Mouse (Mus musculus): ENCODE measurements around the gene Tecr. TPM values are rescaled to one million over a fixed set of nuclear protein-coding genes. Genes with fewer than 3 reads are reported as not detected.
"Not testable (repeated sequence)": the region's sequence is repeated elsewhere in the genome, so short reads cannot be mapped to it uniquely, and the experiment has no call there.

Tecr gene
- total and polyA plus RNA-seq, 2 experiments from 2014 or later: 857 to 1,117 TPM

GRCm38 (mm10) chr8:83608398-83608829 is 643 bp upstream of the Tecr start:
- DNase-seq (no peak), ATAC-seq (peak; percentile 80)
- H3K4me2 ChIP-seq (ENCODE audit: low read depth): peak overlapping the region; percentile 63
- peaks cover 7% of the 10 kb centered on the region for H3K4me1 ChIP-seq (ENCODE audit: insufficient read depth)
- H3K9me3 ChIP-seq (ENCODE audit: low read length): no peaks in the 10 kb centered on the region
- 3% methylated on average over 51 of the region's 51 CpGs for WGBS
- peak overlapping the region; percentile 68 for H3K9ac ChIP-seq
- H3K4me3 ChIP-seq (ENCODE audit: low read depth, low read length): peak overlapping the region; percentile 83
- peak; percentile 24; the same call in 1 of the 2 replicates for TF ChIP-seq CTCF (IDR thresholded peaks at IDR 0.05; ENCODE audit: low read depth)
- H3K27me3 ChIP-seq (ENCODE audit: insufficient read depth, low read length): no peaks in the 10 kb centered on the region
- peaks cover 37% of the 10 kb centered on the region for H3K36me3 ChIP-seq (ENCODE audit: insufficient read depth)
- peak overlapping the region; percentile 97 for H3K27ac ChIP-seq (ENCODE audit: low read depth, low read length)

- H3K4me3 ChIP-seq (ENCODE audit: low read depth, low read length): no peak overlapping the region
- no peaks in the 10 kb centered on the region for H3K36me3 ChIP-seq (ENCODE audit: insufficient read depth)
- TF ChIP-seq CTCF (IDR thresholded peaks at IDR 0.05; ENCODE audit: low read depth): no peak
- no peak overlapping the region for H3K9ac ChIP-seq
- no peaks in the 10 kb centered on the region for H3K4me1 ChIP-seq (ENCODE audit: insufficient read depth)
- 84% methylated on average over 2 of the region's 2 CpGs for WGBS
- no peak overlapping the region for H3K27ac ChIP-seq (ENCODE audit: low read depth, low read length)
- no peak overlapping the region for H3K4me2 ChIP-seq (ENCODE audit: low read depth)
- ATAC-seq (no peak), DNase-seq (no peak)
- no peaks in the 10 kb centered on the region for H3K9me3 ChIP-seq (ENCODE audit: low read length)
- no peaks in the 10 kb centered on the region for H3K27me3 ChIP-seq (ENCODE audit: insufficient read depth, low read length)
Measured at GRCm38 (mm10) chr8:83602650-83603029, 5.1 kb downstream of the Tecr start.

- H3K36me3 ChIP-seq (ENCODE audit: insufficient read depth): no peaks in the 10 kb centered on the region
- H3K4me1 ChIP-seq (ENCODE audit: insufficient read depth): no peaks in the 10 kb centered on the region
- H3K9me3 ChIP-seq (ENCODE audit: low read length): no peaks in the 10 kb centered on the region
- no peak overlapping the region for H3K9ac ChIP-seq
- DNase-seq: no peak
- H3K4me2 ChIP-seq (ENCODE audit: low read depth): no peak overlapping the region
- H3K4me3 ChIP-seq (ENCODE audit: low read depth, low read length): no peak overlapping the region
- H3K27me3 ChIP-seq (ENCODE audit: insufficient read depth, low read length): no peaks in the 10 kb centered on the region
- no peak for ATAC-seq
- no peak overlapping the region for H3K27ac ChIP-seq (ENCODE audit: low read depth, low read length)
- no peak for TF ChIP-seq CTCF (IDR thresholded peaks at IDR 0.05; ENCODE audit: low read depth)
Measured at GRCm38 (mm10) chr8:83599814-83600213, 8.0 kb downstream of the Tecr start.

GRCm38 (mm10) chr8:83598146-83598545 is 9.6 kb downstream of the Tecr start:
- no peak; the same call in 1 of the 2 replicates for TF ChIP-seq CTCF (IDR thresholded peaks at IDR 0.05; ENCODE audit: low read depth)
- no peak overlapping the region for H3K4me3 ChIP-seq (ENCODE audit: low read depth, low read length)
- ATAC-seq (no peak), DNase-seq (no peak)
- no peak overlapping the region for H3K9ac ChIP-seq
- H3K9me3 ChIP-seq (ENCODE audit: low read length): no peaks in the 10 kb centered on the region
- no peaks in the 10 kb centered on the region for H3K36me3 ChIP-seq (ENCODE audit: insufficient read depth)
- no peak overlapping the region for H3K27ac ChIP-seq (ENCODE audit: low read depth, low read length)
- WGBS: 6% methylated on average over 1 of the region's 1 CpGs
- 0 out of 2 replicates have a peak, but pooled peaks cover under 1% of the 10 kb centered on the region for H3K4me1 ChIP-seq (ENCODE audit: insufficient read depth)
- H3K4me2 ChIP-seq (ENCODE audit: low read depth): no peak overlapping the region
- H3K27me3 ChIP-seq (ENCODE audit: insufficient read depth, low read length): no peaks in the 10 kb centered on the region

GRCm38 (mm10) chr8:83596369-83596768 is 11.4 kb downstream of the Tecr start:
- 13% methylated on average over 3 of the region's 3 CpGs for WGBS

GRCm38 (mm10) chr8:83595050-83595345 is 12.8 kb downstream of the Tecr start:
- Histone ChIP-seq H3K4me1 (ENCODE audit: insufficient read depth) (peaks cover 14% of the 10 kb centered on the region), H3K27ac (ENCODE audit: low read depth, low read length) (peak overlapping the region; percentile 92), H3K4me3 (ENCODE audit: low read depth, low read length) (peak overlapping the region; percentile 63), H3K9ac (peak overlapping the region; percentile 71), H3K4me2 (ENCODE audit: low read depth) (peak overlapping the region; percentile 48)
- ATAC-seq; H3K27me3 ChIP-seq (ENCODE audit: insufficient read depth, low read length); H3K36me3 ChIP-seq (ENCODE audit: insufficient read depth); H3K9me3 ChIP-seq (ENCODE audit: low read length); DNase-seq: not testable (repeated sequence)
- 47% methylated on average over 3 of the region's 3 CpGs for WGBS
- TF ChIP-seq CTCF (IDR thresholded peaks at IDR 0.05; ENCODE audit: low read depth): peak; percentile 36; the same call in 1 of the 2 replicates

More at GRCm38 (mm10) chr8:83596369-83596768, 11.4 kb downstream of the Tecr start:
- Histone ChIP-seq H3K9ac (no peak overlapping the region), H3K4me1 (ENCODE audit: insufficient read depth) (peaks cover 11% of the 10 kb centered on the region), H3K27me3 (ENCODE audit: insufficient read depth, low read length) (no peaks in the 10 kb centered on the region), H3K4me3 (ENCODE audit: low read depth, low read length) (no peak overlapping the region), H3K27ac (ENCODE audit: low read depth, low read length) (no peak overlapping the region), H3K4me2 (ENCODE audit: low read depth) (no peak overlapping the region), H3K9me3 (ENCODE audit: low read length) (no peaks in the 10 kb centered on the region), H3K36me3 (ENCODE audit: insufficient read depth) (no peaks in the 10 kb centered on the region; the same call in 1 of the 2 replicates)
- DNase-seq (peak; percentile 30), ATAC-seq (no peak)
- TF ChIP-seq CTCF (IDR thresholded peaks at IDR 0.05; ENCODE audit: low read depth): peak; percentile 61

- Histone ChIP-seq H3K27ac (ENCODE audit: low read depth, low read length) (peak overlapping the region; percentile 92), H3K4me1 (ENCODE audit: insufficient read depth) (peaks cover 14% of the 10 kb centered on the region), H3K27me3 (ENCODE audit: insufficient read depth, low read length) (no peaks in the 10 kb centered on the region), H3K9ac (peak overlapping the region; percentile 71), H3K4me2 (ENCODE audit: low read depth) (peak overlapping the region; percentile 68), H3K4me3 (ENCODE audit: low read depth, low read length) (peak overlapping the region; percentile 63), H3K36me3 (ENCODE audit: insufficient read depth) (no peaks in the 10 kb centered on the region; the same call in 1 of the 2 replicates), H3K9me3 (ENCODE audit: low read length) (no peaks in the 10 kb centered on the region)
- DNase-seq (peak; percentile 99), ATAC-seq (peak; percentile 98)
- TF ChIP-seq CTCF (IDR thresholded peaks at IDR 0.05; ENCODE audit: low read depth): no peak; the same call in 1 of the 2 replicates
- under 1% methylated on average over 43 of the region's 43 CpGs for WGBS
Measured at GRCm38 (mm10) chr8:83594167-83595049, 13.4 kb downstream of the Tecr start.
